Mouse (Mus musculus) cerebellum, postnatal 10 days (tissue): ENCODE measurements around the gene Syt2.
A peak's percentile ranks its signal among the peaks of the same experiment; 100 is the strongest.

Experiments used
- DNase-seq, 2 experiments: peaks; one replicate each; pipeline ENCODE4 v3.0.0; 2021; ENCODE audit warnings: mixed read lengths in 2 of 2

Gene Syt2

GRCm38 (mm10) chr1:134646261-134646962 lies at the start of gene Syt2:
Gene Syt2, plus strand, starts transcription at chr1:134646677.
- DNase-seq: peak; percentile 69 to 71

- DNase-seq: no peak
Observed at GRCm38 (mm10) chr1:134597339-134598054, 49.0 kb upstream of the Syt2 start.

- DNase-seq: peak in 1 of 2 experiments; percentile 21
Observed at GRCm38 (mm10) chr1:134604086-134604485, 42.4 kb upstream of the Syt2 start.

GRCm38 (mm10) chr1:134605670-134606069 lies 40.8 kb upstream of the Syt2 start:
- no peak for DNase-seq

- DNase-seq: no peak
Observed at GRCm38 (mm10) chr1:134606381-134606780, 40.1 kb upstream of the Syt2 start.

GRCm38 (mm10) chr1:134607279-134607678 lies 39.2 kb upstream of the Syt2 start:
- DNase-seq: no peak

- DNase-seq: no peak
Observed at GRCm38 (mm10) chr1:134609172-134609571, 37.3 kb upstream of the Syt2 start.

GRCm38 (mm10) chr1:134614554-134614953 lies 31.9 kb upstream of the Syt2 start:
- DNase-seq: no peak

- no peak for DNase-seq
Observed at GRCm38 (mm10) chr1:134614988-134615387, 31.5 kb upstream of the Syt2 start.

GRCm38 (mm10) chr1:134617656-134618055 lies 28.8 kb upstream of the Syt2 start:
- DNase-seq: no peak

- no peak for DNase-seq
Observed at GRCm38 (mm10) chr1:134625325-134625724, 21.2 kb upstream of the Syt2 start.

GRCm38 (mm10) chr1:134629455-134629854 lies 17.0 kb upstream of the Syt2 start:
- no peak for DNase-seq

GRCm38 (mm10) chr1:134634296-134634695 lies 12.2 kb upstream of the Syt2 start:
- DNase-seq: no peak

GRCm38 (mm10) chr1:134636245-134636644 lies 10.2 kb upstream of the Syt2 start:
- peak in 1 of 2 experiments; percentile 21 for DNase-seq

GRCm38 (mm10) chr1:134636684-134637083 lies 9.8 kb upstream of the Syt2 start:
- DNase-seq: peak; percentile 75 to 77

- DNase-seq: no peak
Observed at GRCm38 (mm10) chr1:134638041-134638440, 8.4 kb upstream of the Syt2 start.

GRCm38 (mm10) chr1:134638522-134638921 lies 8.0 kb upstream of the Syt2 start:
- peak; percentile 87 to 89 for DNase-seq

GRCm38 (mm10) chr1:134639460-134639859 lies 7.0 kb upstream of the Syt2 start:
- peak; percentile 63 to 71 for DNase-seq

GRCm38 (mm10) chr1:134641507-134641906 lies 5.0 kb upstream of the Syt2 start:
- DNase-seq: peak; percentile 59 to 73

- DNase-seq: no peak
Observed at GRCm38 (mm10) chr1:134643702-134644101, 2.8 kb upstream of the Syt2 start.

GRCm38 (mm10) chr1:134645408-134646200 lies 873 bp upstream of the Syt2 start:
- peak; percentile 49 to 57 for DNase-seq

GRCm38 (mm10) chr1:134646963-134647282 lies 446 bp downstream of the Syt2 start:
- DNase-seq: peak in 1 of 2 experiments; percentile 36

- DNase-seq: no peak
Observed at GRCm38 (mm10) chr1:134647591-134647990, 1.1 kb downstream of the Syt2 start.

- DNase-seq: peak; percentile 67 to 71
Observed at GRCm38 (mm10) chr1:134650816-134651215, 4.3 kb downstream of the Syt2 start.
